Mouse (Mus musculus): Measurements from ENCODE around the gene Erp29.
A peak's percentile ranks its signal among the peaks of the same experiment; 100 is the strongest.
"Not testable (repeated sequence)": the region's sequence is repeated elsewhere in the genome, so short reads cannot be mapped to it uniquely, and the experiment has no call there.

Gene Erp29

GRCm38 (mm10) chr5:121452026-121452869, at the start of gene Erp29:
Erp29 (minus strand) TSS chr5:121452506.
- DNase-seq (ENCODE audit: low read depth, low spot score): peak; percentile 94

- not testable (repeated sequence) for DNase-seq (ENCODE audit: low read depth, low spot score)
Observed at GRCm38 (mm10) chr5:121501424-121501996, 49.2 kb upstream of the Erp29 start.

DNA sequence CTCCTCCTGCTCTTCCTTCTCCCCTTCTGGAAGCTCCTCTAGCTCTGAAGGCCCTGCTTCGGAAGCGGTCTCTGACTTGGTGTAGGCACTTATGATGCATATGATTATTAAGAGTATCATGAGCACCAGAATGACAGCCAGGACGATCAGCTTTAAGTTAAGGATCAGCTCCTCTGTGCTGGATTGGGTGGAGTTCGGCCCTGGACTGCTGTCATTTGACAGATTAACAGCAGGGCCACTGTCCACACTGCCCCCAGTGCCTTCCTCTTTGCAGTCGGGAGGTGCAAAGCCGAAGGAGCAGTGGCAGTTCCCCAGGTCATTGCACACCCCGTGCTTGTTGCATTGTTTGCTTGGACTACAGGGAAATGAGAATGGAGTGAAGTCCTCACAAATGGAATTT, 48.4 kb upstream of the Erp29 start:
- DNase-seq (ENCODE audit: low read depth, low spot score): no peak

- DNase-seq (ENCODE audit: low read depth, low spot score): no peak
Observed at GRCm38 (mm10) chr5:121493305-121493704, 41.0 kb upstream of the Erp29 start.

GRCm38 (mm10) chr5:121484801-121485200, 32.5 kb upstream of the Erp29 start:
- DNase-seq (ENCODE audit: low read depth, low spot score): no peak

- DNase-seq (ENCODE audit: low read depth, low spot score): peak; percentile 91
Observed at GRCm38 (mm10) chr5:121477680-121478079, 25.4 kb upstream of the Erp29 start.

DNA sequence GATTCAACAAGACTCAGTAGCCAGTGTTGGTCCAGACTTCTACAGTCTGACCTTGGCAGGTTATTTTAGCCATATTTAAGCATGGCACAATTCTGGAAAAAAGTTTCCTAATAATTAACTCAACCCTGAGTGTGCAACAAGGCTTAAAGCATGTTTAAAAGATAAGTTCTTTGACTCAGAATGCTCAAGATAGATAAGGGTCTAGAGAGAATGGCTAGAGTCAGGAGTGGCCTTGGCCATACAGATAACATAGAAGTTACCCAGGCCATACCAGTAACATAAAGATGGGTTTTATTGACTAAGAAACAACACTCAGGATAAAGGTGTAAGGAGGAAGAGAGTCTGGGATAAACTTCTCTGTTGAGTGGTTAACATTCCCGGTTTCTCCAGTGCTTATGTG, 23.7 kb upstream of the Erp29 start:
- DNase-seq (ENCODE audit: low read depth, low spot score): no peak

GRCm38 (mm10) chr5:121474610-121475009, 22.3 kb upstream of the Erp29 start:
- no peak for DNase-seq (ENCODE audit: low read depth, low spot score)

DNA sequence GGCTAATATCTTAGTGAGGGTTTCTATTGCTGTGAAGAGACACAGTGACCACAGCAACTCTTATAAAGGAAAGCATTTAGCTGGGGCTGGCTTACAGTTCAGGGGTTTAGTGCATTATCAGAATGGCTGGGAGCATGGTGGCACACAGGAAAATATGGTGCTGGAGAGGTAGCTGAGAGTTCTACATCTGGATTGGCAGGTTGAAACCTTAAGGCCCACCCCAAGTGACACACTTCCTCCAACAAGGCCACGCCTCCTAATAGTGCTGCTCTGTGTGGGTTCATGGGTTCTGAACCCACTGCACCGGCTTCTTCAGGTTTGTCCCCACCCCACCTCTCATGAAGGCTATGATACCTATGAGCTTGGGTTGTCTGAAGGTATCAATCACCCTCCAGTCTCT, 20.1 kb upstream of the Erp29 start:
- no peak for DNase-seq (ENCODE audit: low read depth, low spot score)

GRCm38 (mm10) chr5:121469566-121469965, 17.3 kb upstream of the Erp29 start:
- DNase-seq (ENCODE audit: low read depth, low spot score): no peak

DNA sequence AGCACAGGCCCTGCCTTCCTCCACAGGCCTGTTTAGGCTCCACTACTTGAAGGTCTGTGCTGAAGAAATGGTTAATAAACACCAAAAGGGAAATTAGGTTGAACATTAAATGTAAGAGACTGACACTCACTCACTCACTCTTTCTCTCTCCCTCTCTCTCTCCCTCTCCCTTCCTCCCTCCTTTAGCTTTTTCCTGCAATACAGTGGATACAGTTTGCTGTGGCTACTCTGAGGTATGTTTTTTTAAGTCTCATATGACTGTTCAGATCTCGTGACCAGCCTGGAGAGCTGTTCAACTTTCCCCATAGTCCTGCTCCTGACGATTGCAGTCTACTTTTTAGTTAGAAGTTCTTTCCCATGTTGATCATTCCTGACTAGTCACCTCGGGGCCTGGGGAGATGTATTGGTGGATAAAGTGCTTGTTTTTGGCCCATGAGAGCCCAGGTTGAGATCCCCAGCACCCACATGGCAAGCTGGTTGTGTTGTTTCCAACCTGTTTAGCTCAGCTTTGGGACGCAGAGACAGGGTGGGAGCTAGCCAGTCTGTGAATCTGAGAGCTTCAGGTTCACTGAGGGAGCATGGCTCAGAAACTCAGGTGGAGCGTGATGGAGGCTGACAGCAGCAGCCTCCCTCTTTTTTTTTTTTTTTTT, 11.4 kb upstream of the Erp29 start:
- no peak for DNase-seq (ENCODE audit: low read depth, low spot score)

GRCm38 (mm10) chr5:121462967-121463366, 10.7 kb upstream of the Erp29 start:
- DNase-seq (ENCODE audit: low read depth, low spot score): no peak

DNA sequence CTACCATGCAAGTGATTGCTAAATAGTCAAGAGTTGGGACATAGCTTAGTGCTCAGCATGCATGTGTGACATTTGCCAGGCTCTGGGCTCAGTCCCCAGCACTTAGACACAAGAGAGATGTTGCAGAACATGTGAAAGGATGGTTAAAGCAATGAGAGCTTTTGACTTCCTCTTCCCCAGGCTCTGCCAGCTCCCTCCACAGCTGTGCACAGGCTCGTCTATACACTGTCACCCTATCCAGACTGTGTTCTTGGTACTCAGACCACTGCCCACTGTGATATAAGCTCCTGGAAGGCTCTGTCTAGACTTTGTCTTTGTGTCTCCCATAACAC, 9.8 kb upstream of the Erp29 start:
- DNase-seq (ENCODE audit: low read depth, low spot score): no peak

DNA sequence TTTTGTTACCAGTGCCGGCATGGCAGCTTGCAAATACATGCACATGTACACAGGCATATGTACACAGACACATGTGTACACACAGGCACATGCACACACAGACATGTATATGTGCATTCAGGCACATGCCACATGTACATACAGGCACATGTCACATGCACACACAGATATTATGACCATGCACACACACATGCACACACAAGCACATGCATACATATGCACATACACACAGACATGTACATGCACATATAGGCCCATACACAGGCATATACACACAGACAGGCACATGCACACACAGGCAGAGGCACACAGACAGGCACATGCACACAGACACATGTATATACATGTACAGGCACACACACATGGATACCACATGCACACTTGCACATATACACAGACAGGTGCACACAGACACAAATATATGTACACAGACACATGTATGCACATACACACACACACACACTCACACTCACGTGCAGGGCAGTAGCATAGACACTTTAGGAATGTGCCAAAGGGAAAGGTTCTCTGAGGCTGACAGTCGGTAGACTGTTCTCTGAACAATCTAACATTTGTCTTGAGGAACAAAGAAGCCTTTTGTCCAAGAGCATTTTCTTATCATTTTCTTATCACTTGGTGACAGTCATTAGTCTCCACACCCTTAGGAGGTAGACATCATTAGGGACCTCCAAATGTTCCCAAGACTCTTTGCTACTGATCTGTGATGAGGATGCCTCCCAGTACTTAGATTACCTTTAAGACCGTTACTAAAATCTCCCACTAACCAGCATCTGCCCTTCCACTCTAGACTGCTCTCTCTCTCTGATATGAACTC, 9.2 kb upstream of the Erp29 start:
- no peak for DNase-seq (ENCODE audit: low read depth, low spot score)

GRCm38 (mm10) chr5:121455510-121456265, 3.4 kb upstream of the Erp29 start:
- DNase-seq (ENCODE audit: low read depth, low spot score): no peak

DNA sequence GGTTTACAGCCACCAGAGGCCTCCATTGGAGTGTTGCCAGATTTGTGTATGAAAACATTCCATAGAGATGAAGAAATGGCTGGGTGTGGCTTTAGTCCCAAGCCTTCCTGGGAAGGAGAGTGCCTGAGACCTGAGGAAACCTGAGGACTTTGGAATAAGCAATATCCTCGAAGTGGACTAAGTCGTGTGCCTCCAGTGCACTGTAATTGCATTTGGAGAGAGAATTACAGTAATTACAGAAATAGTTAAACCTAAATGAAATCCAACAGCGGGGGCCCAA, 2.1 kb upstream of the Erp29 start:
- peak; percentile 76 for DNase-seq (ENCODE audit: low read depth, low spot score)

GRCm38 (mm10) chr5:121453743-121454502, 1.6 kb upstream of the Erp29 start:
- DNase-seq (ENCODE audit: low read depth, low spot score): no peak

GRCm38 (mm10) chr5:121452906-121453305, 600 bp upstream of the Erp29 start:
- peak; percentile 66 for DNase-seq (ENCODE audit: low read depth, low spot score)

GRCm38 (mm10) chr5:121451644-121452025, 671 bp downstream of the Erp29 start, which contains the start of gene Tmem116:
Tmem116 (plus strand) TSS chr5:121451893.
- DNase-seq (ENCODE audit: low read depth, low spot score): peak; percentile 81

DNA sequence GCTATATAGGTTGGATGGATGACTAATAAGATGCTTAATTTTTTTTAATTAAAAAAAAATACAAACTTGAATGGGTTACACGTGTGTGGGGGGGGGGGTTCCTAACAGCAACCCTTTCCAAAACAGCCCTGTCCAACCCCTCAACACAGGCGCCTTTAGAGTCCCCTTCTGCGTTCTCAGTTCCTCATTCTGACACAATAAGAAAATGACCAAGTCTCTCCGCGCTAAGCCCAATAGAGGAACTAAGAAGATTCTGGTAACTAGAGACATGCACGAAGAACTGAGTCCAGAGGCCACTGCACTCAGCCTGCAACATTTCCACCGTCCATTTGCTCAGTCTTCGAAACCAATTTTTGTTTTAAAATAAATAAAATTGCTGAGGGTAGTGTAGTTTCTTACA, 1.1 kb downstream of the Erp29 start:
- peak; percentile 34 for DNase-seq (ENCODE audit: low read depth, low spot score)

GRCm38 (mm10) chr5:121450476-121450875, 1.8 kb downstream of the Erp29 start:
- no peak for DNase-seq (ENCODE audit: low read depth, low spot score)

Measured in 3T3-L1 (cell line).